Mouse (Mus musculus) midbrain, embryonic 14.5 days (tissue): ENCODE data around the gene Ccdc73. TPM values are rescaled to one million over a fixed set of nuclear protein-coding genes. Genes with fewer than 3 reads are reported as not detected.
"Not testable (repeated sequence)": the region's sequence is repeated elsewhere in the genome, so short reads cannot be mapped to it uniquely, and the experiment has no call there.

ENCODE experiments used
- ATAC-seq: fragments of 200-750 bp; cut with Nextera tagmentation; 2 replicates; pipeline ENCODE4 v1.8.0; 2017; ENCODE audit warnings: moderate number of reproducible peaks, moderate library complexity; ENCODE audit not compliant: low FRiP score, low TSS enrichment
- DNase-seq: peaks from one replicate; pipeline ENCODE4 v3.0.0-alpha.2; 2015
- H3K27ac ChIP-seq: fragments of 300-500 bp; sonication (generic); replicated peaks from 2 replicates; pipeline ENCODE4 v1.5.1; 2014; ENCODE audit warnings: mild to moderate bottlenecking, low read depth, low read length, moderate library complexity
- H3K27me3 ChIP-seq: fragments of 300-500 bp; sonication (generic); 2 replicates; pipeline ENCODE4 v1.6.1; 2014; ENCODE audit warnings: low read length, control low read depth, mixed read lengths; ENCODE audit not compliant: control insufficient read depth, insufficient read depth
- H3K36me3 ChIP-seq: fragments of 300-500 bp; sonication (generic); 2 replicates; pipeline ENCODE4 v1.6.1; 2014; ENCODE audit warnings: low read length, control low read depth; ENCODE audit not compliant: control insufficient read depth, insufficient read depth
- H3K4me1 ChIP-seq: fragments of 300-500 bp; sonication (generic); 2 replicates; pipeline ENCODE4 v1.6.1; 2014; ENCODE audit warnings: mild to moderate bottlenecking, antibody characterized with exemption, low read length, control low read depth; ENCODE audit not compliant: control insufficient read depth, insufficient read depth
- H3K4me2 ChIP-seq: fragments of 300-500 bp; sonication (generic); 2 replicates; pipeline ENCODE4 v1.6.1; 2014; ENCODE audit warnings: mild to moderate bottlenecking, low read length, moderate library complexity
- H3K4me3 ChIP-seq: fragments of 300-500 bp; sonication (generic); replicated peaks from 2 replicates; pipeline ENCODE4 v1.5.1; 2014; ENCODE audit warnings: low read depth, low read length
- H3K9ac ChIP-seq: fragments of 300-500 bp; sonication (generic); replicated peaks from 2 replicates; pipeline ENCODE4 v1.6.1; 2014; ENCODE audit warnings: mild to moderate bottlenecking, low read length, moderate library complexity
- H3K9me3 ChIP-seq: fragments of 300-500 bp; sonication (generic); 2 replicates; pipeline ENCODE4 v1.6.1; 2016; ENCODE audit warnings: low read length, control low read depth, mixed read lengths; ENCODE audit not compliant: control insufficient read depth
- WGBS: fragments of 180-500 bp; shearing (Covaris S2); extraction: QIAGEN DNeasy Blood & Tissue Kit; methylation state at CpG from one replicate; pipeline ENCODE4 v1.1.7; 2014; 5-methylcytosine and 5-hydroxymethylcytosine counted together
- polyA plus RNA-seq: library from polyadenylated mRNA; unstranded; fragments of >200 nt; fragmentation: Nextera tagmentation; extraction: Ambion mirVana; gene quantifications from 2 replicates; pipeline ENCODE4 v1.2.1, GENCODE M21; 2014

Gene Ccdc73
- polyA plus RNA-seq, 1 experiment from 2014 or later = 6.7 TPM

DNA sequence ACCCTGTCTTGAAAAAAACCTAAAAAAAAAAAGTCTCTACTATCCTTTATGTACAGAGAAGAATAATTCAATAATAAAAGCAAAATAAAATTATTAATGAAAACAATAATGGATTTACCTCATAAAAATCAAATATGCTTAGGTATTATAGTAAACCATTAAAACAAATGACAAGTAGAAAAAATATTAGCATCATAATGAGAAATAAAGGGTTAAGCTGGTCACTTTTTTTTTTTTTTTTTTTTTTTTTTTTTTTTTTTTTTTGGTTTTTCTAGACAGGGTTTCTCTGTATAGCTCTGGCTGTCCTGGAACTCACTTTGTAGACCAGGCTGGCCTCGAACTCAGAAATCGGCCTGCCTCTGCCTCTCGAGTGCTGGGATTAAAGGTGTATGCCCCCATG is 9.5 kb upstream of the Ccdc73 start:
- H3K4me1 ChIP-seq, H3K9me3 ChIP-seq, H3K27ac ChIP-seq, H3K9ac ChIP-seq, DNase-seq, H3K27me3 ChIP-seq, ATAC-seq, H3K36me3 ChIP-seq, H3K4me3 ChIP-seq, H3K4me2 ChIP-seq: not testable (repeated sequence)
- 94% methylated on average over 3 of the region's 3 CpGs for WGBS

DNA sequence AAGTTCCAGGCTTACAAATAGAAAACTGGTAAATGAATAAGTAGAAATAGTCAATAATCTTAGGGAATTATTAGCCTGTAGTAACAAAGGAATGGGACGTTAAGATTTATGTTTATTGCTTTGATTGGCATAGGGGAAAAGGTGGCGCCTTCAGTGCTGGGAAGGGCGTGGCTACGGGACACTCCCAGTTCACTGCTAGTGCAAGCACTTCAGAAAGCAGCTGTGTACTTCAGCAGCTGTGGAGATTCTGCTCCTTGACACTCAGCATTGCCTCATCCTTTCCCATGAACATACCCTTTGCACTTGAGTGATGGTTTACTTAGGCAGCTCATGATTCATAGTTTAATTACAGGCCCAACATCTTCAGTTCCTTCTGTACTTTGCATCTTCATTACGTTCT is 8.5 kb upstream of the Ccdc73 start:
- no peak overlapping the region for H3K4me2 ChIP-seq
- H3K27ac ChIP-seq = no peak overlapping the region
- H3K27me3 ChIP-seq = no peaks in the 10 kb centered on the region
- H3K4me1 ChIP-seq = no peaks in the 10 kb centered on the region
- no peak for ATAC-seq
- H3K9ac ChIP-seq = no peak overlapping the region
- H3K4me3 ChIP-seq = no peak overlapping the region
- DNase-seq = no peak
- WGBS = 91% methylated on average over 5 of the region's 5 CpGs
- H3K9me3 ChIP-seq = no peaks in the 10 kb centered on the region
- H3K36me3 ChIP-seq = no peaks in the 10 kb centered on the region

DNA sequence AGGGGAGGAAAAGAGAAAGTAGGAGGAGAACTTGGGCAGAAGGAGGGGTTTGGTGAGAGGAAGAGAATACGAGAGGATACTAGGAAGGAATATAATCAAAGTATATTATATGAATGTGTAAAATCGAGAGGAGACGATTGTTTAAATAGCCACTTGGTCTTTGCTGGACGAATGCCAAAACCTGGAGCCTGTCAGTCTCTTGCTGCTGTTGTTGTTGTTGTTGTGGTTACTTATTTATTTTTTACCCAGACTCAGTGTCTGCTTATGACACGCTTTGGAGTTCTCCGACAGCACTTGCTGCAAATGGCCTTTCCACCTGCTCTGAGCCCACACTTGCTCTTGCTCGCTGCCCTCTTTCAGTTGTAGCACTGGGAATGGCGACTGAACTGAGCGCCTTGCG is 7.2 kb upstream of the Ccdc73 start:
- WGBS = 89% methylated on average over 10 of the region's 10 CpGs
- Histone ChIP-seq H3K4me3 (no peak overlapping the region), H3K27me3 (no peaks in the 10 kb centered on the region), H3K4me2 (no peak overlapping the region), H3K9me3 (no peaks in the 10 kb centered on the region), H3K36me3 (no peaks in the 10 kb centered on the region), H3K9ac (no peak overlapping the region), H3K27ac (no peak overlapping the region), H3K4me1 (no peaks in the 10 kb centered on the region)
- ATAC-seq (no peak), DNase-seq (no peak)

DNA sequence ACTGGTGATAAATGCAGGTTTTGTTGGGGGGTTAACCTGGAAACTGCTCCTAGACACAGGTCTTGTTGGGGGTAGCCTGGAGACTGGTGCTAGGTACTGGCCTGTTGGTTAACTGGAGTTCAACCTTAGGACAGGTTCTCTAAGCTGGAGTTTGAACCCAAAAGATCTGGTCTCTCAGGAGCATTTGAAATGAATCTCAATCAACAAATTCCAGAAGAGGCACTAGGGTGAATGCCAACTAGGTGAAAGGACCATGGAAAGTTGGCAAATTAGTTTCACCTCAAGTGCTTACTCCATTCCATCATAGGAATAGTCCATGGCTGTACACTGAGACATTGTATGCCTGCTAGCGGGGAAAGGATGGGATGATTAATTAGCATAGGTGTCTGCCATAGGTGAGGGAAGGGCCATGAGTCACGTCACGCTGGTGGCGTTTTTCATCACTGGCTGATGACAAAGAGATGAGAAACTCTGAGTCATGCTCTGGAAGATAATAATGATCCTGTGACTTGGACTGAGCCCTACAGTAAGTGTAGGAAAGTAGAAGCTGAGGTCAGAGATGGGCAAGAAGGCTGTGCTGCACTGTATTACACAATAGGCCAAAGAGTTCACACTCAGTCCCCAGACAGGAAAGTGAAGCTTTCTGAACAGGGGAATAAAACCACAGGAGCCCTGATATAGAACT is 3.3 kb upstream of the Ccdc73 start:
- H3K9me3 ChIP-seq = no peaks in the 10 kb centered on the region
- no peaks in the 10 kb centered on the region for H3K36me3 ChIP-seq
- ATAC-seq = no peak
- no peak for DNase-seq
- no peak overlapping the region for H3K4me3 ChIP-seq
- no peaks in the 10 kb centered on the region for H3K4me1 ChIP-seq
- H3K4me2 ChIP-seq = no peak overlapping the region
- no peak overlapping the region for H3K9ac ChIP-seq
- 90% methylated on average over 4 of the region's 4 CpGs for WGBS
- no peak overlapping the region for H3K27ac ChIP-seq
- H3K27me3 ChIP-seq = no peaks in the 10 kb centered on the region

DNA sequence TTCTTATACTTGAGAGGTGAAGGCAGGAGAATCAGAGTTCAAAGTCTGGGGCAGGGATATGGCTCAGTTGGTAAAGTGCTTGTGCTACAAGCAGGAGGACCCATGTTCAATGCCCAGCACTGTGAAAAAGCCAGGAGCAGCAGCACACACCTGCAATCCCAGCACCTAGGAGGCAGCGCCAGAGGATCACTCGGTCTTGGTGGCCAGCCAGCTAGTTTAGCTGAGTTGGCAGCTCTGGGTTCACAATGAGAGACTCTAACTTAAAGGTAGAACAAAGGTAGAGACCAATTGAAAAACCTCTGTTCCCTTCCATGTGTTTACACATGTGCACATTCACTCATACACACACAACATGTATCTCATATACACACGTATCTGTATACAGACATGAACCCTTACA is 1.5 kb downstream of the Ccdc73 start:
- Histone ChIP-seq H3K9me3 (no peaks in the 10 kb centered on the region), H3K27me3 (no peaks in the 10 kb centered on the region), H3K4me3 (no peak overlapping the region), H3K27ac (no peak overlapping the region), H3K4me1 (no peaks in the 10 kb centered on the region), H3K9ac (no peak overlapping the region), H3K36me3 (no peaks in the 10 kb centered on the region), H3K4me2 (no peak overlapping the region)
- ATAC-seq (no peak), DNase-seq (no peak)
- WGBS = 86% methylated on average over 3 of the region's 3 CpGs

DNA sequence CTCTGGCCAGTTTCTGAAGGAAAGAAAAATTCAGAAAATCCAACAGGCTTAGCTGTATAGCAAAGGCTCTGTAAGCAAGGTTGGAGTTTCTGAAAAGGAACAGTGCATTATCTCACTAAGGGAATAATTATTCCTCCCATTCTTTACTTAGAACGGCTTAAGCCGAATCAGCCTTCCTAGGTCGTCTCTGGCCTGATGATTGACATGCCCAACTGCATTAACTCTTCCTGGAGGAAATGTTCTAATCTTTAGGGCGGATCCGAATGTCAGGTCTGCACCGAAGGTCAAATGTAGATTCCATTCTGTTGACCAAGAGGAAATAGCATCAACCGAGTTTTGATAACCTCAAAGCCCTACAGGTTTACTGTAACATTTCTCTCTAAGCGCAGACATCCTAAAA is 11.2 kb downstream of the Ccdc73 start:
- H3K4me3 ChIP-seq = no peak overlapping the region
- H3K9me3 ChIP-seq = no peaks in the 10 kb centered on the region; the same call in 1 of the 2 replicates
- no peaks in the 10 kb centered on the region for H3K36me3 ChIP-seq
- 72% methylated on average over 8 of the region's 8 CpGs for WGBS
- DNase-seq (no peak), ATAC-seq (no peak)
- no peaks in the 10 kb centered on the region for H3K4me1 ChIP-seq
- H3K9ac ChIP-seq = no peak overlapping the region
- no peak overlapping the region for H3K4me2 ChIP-seq
- no peak overlapping the region for H3K27ac ChIP-seq
- H3K27me3 ChIP-seq = no peaks in the 10 kb centered on the region

DNA sequence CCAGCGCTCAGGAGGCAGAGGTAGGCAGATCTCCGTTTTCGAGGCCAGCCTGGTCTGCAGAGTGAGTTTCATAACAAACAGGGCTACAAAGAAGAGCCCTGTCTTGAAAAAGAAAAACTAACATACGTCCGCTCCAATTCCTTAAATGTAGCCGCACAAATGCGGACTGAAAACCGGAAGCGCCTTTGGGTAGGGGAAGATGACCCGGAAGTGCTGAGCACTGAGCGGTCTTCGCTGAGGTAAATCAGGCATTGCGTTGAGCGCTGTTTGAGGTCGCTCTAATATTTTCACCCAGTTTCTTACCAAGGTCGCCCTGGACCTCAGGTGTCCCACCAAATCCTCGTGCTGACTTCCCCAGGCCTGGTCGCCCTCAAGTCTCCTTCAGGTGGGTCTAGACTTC is 18.5 kb downstream of the Ccdc73 start:
- H3K36me3 ChIP-seq = no peaks in the 10 kb centered on the region
- no peaks in the 10 kb centered on the region for H3K27me3 ChIP-seq
- WGBS = 94% methylated on average over 18 of the region's 18 CpGs
- no peak overlapping the region for H3K4me2 ChIP-seq
- no peaks in the 10 kb centered on the region for H3K9me3 ChIP-seq
- ATAC-seq (no peak), DNase-seq (no peak)
- no peak overlapping the region for H3K9ac ChIP-seq
- no peak overlapping the region for H3K4me3 ChIP-seq
- no peak overlapping the region for H3K27ac ChIP-seq
- no peaks in the 10 kb centered on the region for H3K4me1 ChIP-seq

DNA sequence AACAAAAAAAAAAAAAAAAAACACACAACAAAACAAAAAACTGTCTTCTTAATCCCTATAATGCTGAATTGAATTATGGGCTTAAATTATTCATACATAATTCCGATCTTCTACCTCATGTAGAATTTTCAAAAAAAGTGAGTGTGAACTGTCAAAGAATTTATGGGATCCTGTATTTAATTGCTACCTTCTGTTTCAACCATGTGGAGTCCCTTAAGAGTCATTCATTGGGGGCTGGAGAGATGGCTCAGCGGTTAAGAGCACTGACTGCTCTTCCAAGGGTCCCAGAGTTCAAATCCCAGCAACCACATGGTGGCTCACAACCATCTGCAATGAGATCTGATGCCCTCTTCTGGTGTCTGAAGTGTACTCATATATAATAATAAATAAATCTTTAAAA is 19.7 kb downstream of the Ccdc73 start:
- not testable (repeated sequence) for H3K9me3 ChIP-seq, H3K4me1 ChIP-seq, H3K27ac ChIP-seq, H3K4me2 ChIP-seq, ATAC-seq, H3K4me3 ChIP-seq, H3K36me3 ChIP-seq, H3K9ac ChIP-seq, H3K27me3 ChIP-seq, DNase-seq
- WGBS = 62% methylated on average over 2 of the region's 2 CpGs

DNA sequence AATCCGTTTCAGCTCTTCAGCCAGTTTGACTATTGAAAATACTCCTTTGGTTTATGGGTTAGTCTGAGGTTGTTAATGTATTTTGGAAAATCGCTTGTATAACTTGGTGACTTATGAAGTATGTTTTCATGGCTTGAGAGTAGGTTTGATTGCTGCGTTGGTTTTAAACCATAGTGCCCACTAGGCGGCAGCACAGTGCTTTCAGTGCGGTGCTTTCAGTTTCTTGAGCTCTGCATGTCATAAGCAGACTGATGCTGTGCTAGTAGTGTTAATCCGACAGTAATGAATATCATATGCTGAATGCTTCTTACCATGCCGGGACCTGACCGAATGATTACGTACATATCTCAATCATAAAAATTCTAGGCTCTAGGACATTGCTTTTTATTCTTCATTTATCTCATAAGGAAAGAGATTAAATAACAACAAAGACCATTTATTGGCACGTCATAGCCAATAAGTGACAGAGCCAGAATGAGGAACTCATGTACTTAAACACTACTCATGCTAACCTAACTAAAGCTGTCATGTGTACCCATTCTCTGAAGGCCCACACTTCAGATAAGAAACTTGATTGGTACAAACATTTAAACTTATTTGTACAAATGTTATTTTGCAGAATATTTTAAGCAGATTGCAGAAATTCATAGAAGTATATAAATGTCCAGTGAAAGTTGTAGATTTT is 20.4 kb downstream of the Ccdc73 start:
- no peak overlapping the region for H3K9ac ChIP-seq
- H3K4me3 ChIP-seq = no peak overlapping the region
- H3K27me3 ChIP-seq = no peaks in the 10 kb centered on the region
- no peaks in the 10 kb centered on the region for H3K9me3 ChIP-seq
- 22% methylated on average over 10 of the region's 10 CpGs for WGBS
- H3K4me2 ChIP-seq = no peak overlapping the region
- ATAC-seq (peak; percentile 66; the same call in 1 of the 2 replicates), DNase-seq (peak; percentile 93)
- H3K4me1 ChIP-seq = no peaks in the 10 kb centered on the region
- H3K27ac ChIP-seq = no peak overlapping the region
- H3K36me3 ChIP-seq = no peaks in the 10 kb centered on the region
